Mouse (Mus musculus) stomach, embryonic 16.5 days (tissue): ENCODE measurements around the gene Fgf15. TPM values are rescaled to one million over a fixed set of nuclear protein-coding genes. Genes with fewer than 3 reads are reported as not detected.

ENCODE experiments used
- ATAC-seq: fragments of 200-750 bp; cut with Nextera tagmentation; 2 replicates; pipeline ENCODE4 v1.8.0; 2017; ENCODE audit warnings: moderate number of reproducible peaks, moderate TSS enrichment; ENCODE audit not compliant: insufficient read depth, low FRiP score
- H3K27ac ChIP-seq: fragments of 300-500 bp; sonication (generic); 2 replicates; pipeline ENCODE4 v1.5.1; 2014; ENCODE audit warnings: low read length
- H3K27me3 ChIP-seq: fragments of 300-500 bp; sonication (generic); 2 replicates; pipeline ENCODE4 v1.6.1; 2014; ENCODE audit warnings: low read length, control low read depth, mixed read lengths; ENCODE audit not compliant: control insufficient read depth, insufficient read depth
- H3K36me3 ChIP-seq: fragments of 300-500 bp; sonication (generic); 2 replicates; pipeline ENCODE4 v1.6.1; 2014; ENCODE audit warnings: low read length; ENCODE audit not compliant: control insufficient read depth, insufficient read depth
- H3K4me1 ChIP-seq: fragments of 300-500 bp; sonication (generic); 2 replicates; pipeline ENCODE4 v1.6.1; 2014; ENCODE audit warnings: low read length, control low read depth, mixed read lengths; ENCODE audit not compliant: control insufficient read depth, insufficient read depth
- H3K4me2 ChIP-seq: fragments of 300-500 bp; sonication (generic); 2 replicates; pipeline ENCODE4 v1.6.1; 2014; ENCODE audit warnings: low read depth, low read length, mixed read lengths
- H3K4me3 ChIP-seq: fragments of 300-500 bp; sonication (generic); replicated peaks from 2 replicates; pipeline ENCODE4 v1.5.1; 2014; ENCODE audit warnings: mild to moderate bottlenecking, low read length
- H3K9ac ChIP-seq: fragments of 300-500 bp; sonication (generic); 2 replicates; pipeline ENCODE4 v1.6.1; 2014; ENCODE audit warnings: low read length
- H3K9me3 ChIP-seq: fragments of 300-500 bp; sonication (generic); replicated peaks from 2 replicates; pipeline ENCODE4 v1.6.1; 2016; ENCODE audit warnings: low read length, control low read depth; ENCODE audit not compliant: control insufficient read depth
- WGBS: fragments of 180-500 bp; shearing (Covaris S2); extraction: QIAGEN DNeasy Blood & Tissue Kit; methylation state at CpG from one replicate; pipeline ENCODE4 v1.1.7; 2014; 5-methylcytosine and 5-hydroxymethylcytosine counted together
- polyA plus RNA-seq: library from polyadenylated mRNA; unstranded; fragments of >200 nt; fragmentation: Nextera tagmentation; extraction: Ambion mirVana; gene quantifications from 2 replicates; pipeline ENCODE4 v1.2.1, GENCODE M21; 2015

Gene Fgf15
- polyA plus RNA-seq, result not detected in 2 replicates

DNA sequence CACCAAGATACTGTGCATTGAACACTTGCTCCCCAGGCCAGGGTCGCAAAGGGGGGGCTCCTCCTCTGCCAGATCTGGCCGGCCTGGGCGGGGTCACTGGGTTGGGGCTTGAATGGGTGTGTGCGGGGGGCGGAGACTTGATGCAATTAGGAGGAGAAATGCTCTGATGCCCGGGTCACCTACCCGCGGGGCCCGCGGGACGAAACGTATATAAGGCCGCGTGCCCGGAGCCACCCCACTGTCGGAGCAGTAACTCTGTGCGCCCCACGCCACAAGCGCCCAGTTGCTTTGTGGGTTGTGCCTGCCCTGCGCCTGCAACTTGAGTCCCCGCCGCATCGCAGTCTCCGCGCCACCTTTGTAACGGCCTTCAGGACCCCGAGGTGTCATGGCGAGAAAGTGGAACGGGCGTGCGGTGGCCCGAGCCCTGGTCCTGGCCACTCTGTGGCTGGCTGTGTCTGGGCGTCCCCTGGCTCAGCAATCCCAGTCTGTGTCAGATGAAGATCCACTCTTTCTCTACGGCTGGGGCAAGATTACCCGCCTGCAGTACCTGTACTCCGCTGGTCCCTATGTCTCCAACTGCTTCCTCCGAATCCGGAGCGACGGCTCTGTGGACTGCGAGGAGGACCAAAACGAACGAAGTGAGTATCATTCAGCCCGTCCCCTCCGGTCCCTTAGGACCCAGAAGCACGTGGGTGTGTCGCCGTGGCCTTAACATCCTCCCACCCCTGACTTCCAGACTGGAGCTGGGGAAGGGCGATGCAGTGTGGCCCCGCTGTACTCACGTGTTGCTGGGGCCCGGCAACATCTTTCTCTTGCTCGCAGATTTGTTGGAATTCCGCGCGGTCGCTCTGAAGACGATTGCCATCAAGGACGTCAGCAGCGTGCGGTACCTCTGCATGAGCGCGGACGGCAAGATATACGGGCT lies at the start of gene Fgf15:
TSS of gene Fgf15 (plus strand) at position 238 of the 925 bp plus-strand sequence.
- Histone ChIP-seq H3K9me3 (no peaks in the 10 kb centered on the region), H3K4me3 (peak within 1 kb of the TSS; percentile 46), H3K9ac (peak within 1 kb of the TSS; percentile 45; the same call in 1 of the 2 replicates), H3K4me2 (peak within 1 kb of the TSS; percentile 76), H3K27ac (no peak within 1 kb of the TSS), H3K27me3 (peaks cover 55% of the 10 kb centered on the region), H3K36me3 (no peaks in the 10 kb centered on the region), H3K4me1 (peaks cover 13% of the 10 kb centered on the region)
- 1% methylated on average over 65 of the region's 65 CpGs for WGBS
- ATAC-seq, result no peak

DNA sequence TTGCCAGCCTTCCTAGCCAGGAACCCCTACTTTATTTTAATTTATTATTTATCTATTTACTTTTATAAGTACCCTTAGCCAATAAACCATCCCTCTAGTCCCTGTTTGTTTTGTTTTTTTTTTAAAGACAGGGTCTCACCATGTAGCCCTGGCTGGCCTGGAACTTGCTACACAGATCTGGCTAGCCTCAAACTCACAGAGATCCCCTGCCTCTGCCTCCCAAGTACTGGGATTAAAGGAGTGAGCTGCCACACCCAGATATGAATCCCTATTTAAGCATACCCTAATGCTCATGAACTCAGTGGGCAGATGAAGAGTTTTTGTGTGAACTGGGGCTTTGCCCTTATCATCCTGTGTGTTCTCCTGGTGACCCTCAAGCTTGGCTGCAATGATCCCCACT lies 49.3 kb upstream of the Fgf15 start, which contains the start of gene Fgf4:
TSS of gene Fgf4 (plus strand) at position 301 of the 400 bp plus-strand sequence.
- Histone ChIP-seq H3K9me3 (no peaks in the 10 kb centered on the region), H3K27ac (no peak within 1 kb of the TSS), H3K36me3 (no peaks in the 10 kb centered on the region), H3K4me3 (no peak within 1 kb of the TSS), H3K4me1 (no peaks in the 10 kb centered on the region), H3K4me2 (no peak within 1 kb of the TSS), H3K9ac (no peak within 1 kb of the TSS), H3K27me3 (no peaks in the 10 kb centered on the region)
- no peak for ATAC-seq

DNA sequence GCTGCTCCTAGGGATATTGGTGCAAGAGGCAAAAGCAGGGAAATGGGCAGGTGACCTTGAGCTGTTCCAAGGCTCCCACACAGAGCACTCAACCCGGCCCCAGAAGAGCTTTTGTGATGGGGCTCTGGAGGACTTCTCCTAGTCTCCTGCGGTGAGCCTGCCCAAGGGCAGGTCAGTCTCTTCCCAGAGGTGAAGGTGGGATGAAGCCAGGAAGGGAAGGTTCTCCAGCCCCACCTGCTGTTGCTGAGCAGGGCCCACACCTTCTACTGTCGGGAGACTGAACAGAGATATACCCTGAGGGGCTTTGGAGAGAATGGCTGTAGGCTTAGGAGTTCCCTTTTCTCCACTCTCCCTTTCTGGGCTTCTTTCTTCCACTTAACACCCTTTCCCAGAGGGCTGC lies 45.0 kb upstream of the Fgf15 start:
- WGBS, result 50% methylated on average over 3 of the region's 3 CpGs
- no peak overlapping the region for H3K4me2 ChIP-seq
- no peaks in the 10 kb centered on the region for H3K9me3 ChIP-seq
- no peak overlapping the region for H3K27ac ChIP-seq
- ATAC-seq, result no peak
- H3K27me3 ChIP-seq, result no peaks in the 10 kb centered on the region
- no peaks in the 10 kb centered on the region for H3K36me3 ChIP-seq
- no peak overlapping the region for H3K9ac ChIP-seq
- no peaks in the 10 kb centered on the region for H3K4me1 ChIP-seq
- no peak overlapping the region for H3K4me3 ChIP-seq

DNA sequence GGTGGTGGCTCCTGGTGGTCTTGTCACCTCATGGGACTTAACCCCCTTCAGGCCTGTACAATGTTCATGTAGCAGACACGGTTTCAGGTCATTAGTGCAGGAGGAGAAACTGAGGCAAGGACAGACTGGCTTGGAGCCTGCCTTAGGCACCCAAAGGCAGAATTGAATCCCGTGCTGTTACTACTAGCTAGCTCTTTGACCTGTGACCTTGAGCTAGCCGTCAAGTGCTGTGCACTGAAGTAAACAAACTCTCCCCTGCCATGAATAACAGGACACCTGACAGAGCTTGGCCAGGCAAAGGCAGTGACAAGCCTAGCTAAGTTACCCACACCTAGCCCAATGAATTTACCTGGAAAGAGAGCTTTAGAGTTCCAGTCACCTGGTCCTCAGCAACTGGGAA lies 41.4 kb upstream of the Fgf15 start:
- Histone ChIP-seq H3K9ac (no peak overlapping the region), H3K9me3 (no peaks in the 10 kb centered on the region), H3K27me3 (peaks cover 12% of the 10 kb centered on the region), H3K4me1 (no peaks in the 10 kb centered on the region), H3K4me3 (no peak overlapping the region), H3K36me3 (no peaks in the 10 kb centered on the region), H3K27ac (no peak overlapping the region), H3K4me2 (no peak overlapping the region)
- 31% methylated on average over 3 of the region's 3 CpGs for WGBS
- no peak for ATAC-seq

DNA sequence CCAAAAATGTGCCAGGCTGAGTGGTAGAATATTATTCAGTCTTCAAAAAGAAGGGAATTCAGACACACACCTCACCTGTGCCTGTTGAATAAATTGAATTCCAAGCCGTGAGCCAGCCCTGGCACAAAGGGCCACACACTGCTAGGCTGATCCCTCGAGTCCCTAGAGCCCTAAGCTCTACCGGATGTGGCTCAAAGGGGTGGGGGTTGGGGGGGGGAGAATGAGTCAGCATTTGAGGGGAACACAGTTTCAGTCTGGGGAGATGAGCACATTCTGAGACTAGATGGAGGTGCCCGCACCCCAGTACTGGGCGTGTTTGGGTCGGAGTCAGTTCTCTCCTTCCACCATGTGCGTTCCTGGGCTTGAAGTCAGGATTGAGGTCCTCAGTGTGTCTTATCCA lies 39.2 kb upstream of the Fgf15 start:
- 87% methylated on average over 7 of the region's 7 CpGs for WGBS

DNA sequence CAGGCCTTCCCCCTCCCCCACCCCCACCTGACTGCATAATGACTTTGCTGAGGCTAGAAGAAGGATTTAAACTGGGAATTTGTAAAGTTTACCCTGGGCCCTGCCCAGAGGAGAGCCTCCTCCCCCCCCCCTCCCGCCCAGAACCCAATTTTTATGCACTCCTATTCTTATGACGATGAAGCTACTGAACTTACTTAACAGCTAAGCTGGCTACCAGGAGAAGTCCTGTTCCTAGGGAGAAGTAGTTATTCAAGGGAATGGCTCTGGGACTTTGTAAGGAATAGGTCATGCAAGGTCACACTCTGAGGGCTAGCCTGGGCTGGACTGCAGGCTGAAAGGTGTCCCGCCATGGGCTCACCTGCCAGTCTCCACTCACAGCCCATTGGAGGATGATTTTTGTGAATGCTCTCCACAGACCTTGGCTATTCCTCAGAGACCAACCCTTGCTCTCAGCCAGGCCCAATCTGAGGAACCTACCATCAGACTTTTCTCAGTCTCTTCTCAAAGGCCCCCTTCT lies 38.4 kb upstream of the Fgf15 start:
- H3K27me3 ChIP-seq, result peaks cover 41% of the 10 kb centered on the region
- H3K27ac ChIP-seq, result no peak overlapping the region
- H3K9me3 ChIP-seq, result no peaks in the 10 kb centered on the region
- WGBS, result 72% methylated on average over 3 of the region's 3 CpGs
- H3K9ac ChIP-seq, result no peak overlapping the region
- no peak overlapping the region for H3K4me3 ChIP-seq
- no peak for ATAC-seq
- no peak overlapping the region for H3K4me2 ChIP-seq
- no peaks in the 10 kb centered on the region for H3K36me3 ChIP-seq
- peaks cover 6% of the 10 kb centered on the region for H3K4me1 ChIP-seq

More for the DNA sequence above, 39.2 kb upstream of the Fgf15 start:
- Histone ChIP-seq H3K4me3 (no peak overlapping the region), H3K9ac (no peak overlapping the region), H3K4me2 (no peak overlapping the region), H3K4me1 (peaks cover 6% of the 10 kb centered on the region), H3K9me3 (no peaks in the 10 kb centered on the region), H3K36me3 (no peaks in the 10 kb centered on the region), H3K27me3 (peaks cover 34% of the 10 kb centered on the region), H3K27ac (no peak overlapping the region)
- ATAC-seq, result no peak

DNA sequence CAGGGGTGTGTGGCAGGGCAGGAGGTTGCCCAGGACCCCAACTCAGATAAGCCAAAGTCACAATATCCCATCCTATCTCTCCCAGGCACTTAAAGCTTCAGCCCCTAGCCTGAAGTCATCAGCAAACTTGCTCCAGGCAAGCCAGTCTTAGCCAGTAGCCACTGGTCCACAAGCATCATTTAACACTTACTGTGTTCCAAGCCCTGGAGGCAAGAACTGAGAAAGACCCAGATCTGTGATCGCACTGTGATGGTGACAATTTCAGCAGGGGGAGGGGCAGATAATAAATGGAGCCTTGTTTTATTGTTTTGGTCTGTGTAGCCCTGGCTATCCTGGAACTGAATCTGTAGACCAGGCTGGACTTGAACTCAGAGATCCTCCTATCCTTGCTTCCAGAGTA lies 37.6 kb upstream of the Fgf15 start:
- Histone ChIP-seq H3K27me3 (peaks cover 49% of the 10 kb centered on the region), H3K4me3 (no peak overlapping the region), H3K9me3 (no peaks in the 10 kb centered on the region), H3K4me2 (no peak overlapping the region), H3K4me1 (peaks cover 6% of the 10 kb centered on the region), H3K36me3 (no peaks in the 10 kb centered on the region), H3K27ac (no peak overlapping the region), H3K9ac (no peak overlapping the region)
- 78% methylated on average over 1 of the region's 1 CpGs for WGBS
- no peak for ATAC-seq

DNA sequence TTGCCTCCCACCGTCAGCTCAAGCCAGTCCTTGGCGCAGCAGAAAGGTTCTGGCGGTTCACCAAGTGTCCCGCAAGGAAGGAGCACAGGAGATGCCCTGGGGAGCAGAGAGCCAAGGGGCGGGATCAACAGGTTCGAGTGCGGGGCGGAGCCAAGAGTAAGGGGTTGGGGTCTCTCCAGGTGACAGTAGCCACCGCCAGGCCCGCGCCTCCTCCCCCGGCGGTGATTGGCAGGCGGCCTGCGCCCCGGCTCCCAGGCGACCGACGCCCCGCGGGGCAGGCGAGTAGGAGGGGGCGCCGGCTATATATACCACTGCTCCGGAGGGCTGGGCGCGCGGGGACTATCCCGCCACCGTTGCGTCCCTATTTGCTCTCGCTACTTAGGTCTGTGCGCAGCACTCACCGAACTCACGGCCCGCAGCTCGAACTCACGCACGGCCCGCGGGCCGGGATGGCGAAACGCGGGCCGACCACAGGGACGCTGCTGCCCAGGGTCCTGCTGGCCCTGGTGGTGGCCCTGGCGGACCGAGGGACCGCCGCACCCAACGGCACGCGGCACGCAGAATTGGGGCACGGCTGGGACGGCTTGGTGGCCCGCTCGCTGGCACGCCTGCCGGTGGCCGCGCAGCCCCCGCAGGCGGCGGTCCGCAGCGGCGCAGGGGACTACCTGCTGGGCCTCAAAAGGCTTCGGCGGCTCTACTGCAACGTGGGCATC lies 35.1 kb upstream of the Fgf15 start:
- H3K9ac ChIP-seq, result no peak overlapping the region
- peaks cover 6% of the 10 kb centered on the region for H3K4me1 ChIP-seq
- under 1% methylated on average over 72 of the region's 72 CpGs for WGBS
- no peak overlapping the region for H3K27ac ChIP-seq
- peak overlapping the region; percentile 12; the same call in 1 of the 2 replicates for H3K4me2 ChIP-seq
- H3K4me3 ChIP-seq, result peak overlapping the region; percentile 7; the same call in 1 of the 2 replicates
- H3K9me3 ChIP-seq, result no peaks in the 10 kb centered on the region
- no peak for ATAC-seq
- peaks cover 70% of the 10 kb centered on the region for H3K27me3 ChIP-seq
- H3K36me3 ChIP-seq, result no peaks in the 10 kb centered on the region

DNA sequence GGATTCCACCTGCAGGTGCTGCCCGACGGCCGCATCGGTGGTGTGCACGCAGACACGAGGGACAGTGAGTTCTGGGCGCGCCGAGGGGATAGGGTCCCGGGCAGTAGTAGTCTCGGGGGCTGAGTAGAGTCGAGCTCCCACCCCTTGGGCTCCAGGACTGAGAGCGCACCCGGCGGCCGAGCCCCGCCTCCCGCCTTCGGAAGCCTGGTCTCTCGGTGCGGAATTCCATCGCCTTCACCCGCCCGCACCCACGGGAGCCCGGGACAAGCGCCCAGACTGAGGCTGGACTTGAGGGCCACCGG lies 34.6 kb upstream of the Fgf15 start:
- no peak overlapping the region for H3K9ac ChIP-seq
- no peak overlapping the region for H3K27ac ChIP-seq
- no peak overlapping the region; the same call in 1 of the 2 replicates for H3K4me2 ChIP-seq
- ATAC-seq, result no peak
- no peaks in the 10 kb centered on the region for H3K9me3 ChIP-seq
- no peaks in the 10 kb centered on the region for H3K36me3 ChIP-seq
- H3K4me1 ChIP-seq, result peaks cover 6% of the 10 kb centered on the region
- H3K27me3 ChIP-seq, result peaks cover 71% of the 10 kb centered on the region
- under 1% methylated on average over 28 of the region's 28 CpGs for WGBS
- peak overlapping the region; percentile 7; the same call in 1 of the 2 replicates for H3K4me3 ChIP-seq
